Mouse (Mus musculus) MEL-GATA-1-ER (cell line): ENCODE results near the gene Fignl2.

Source experiments
- DNase-seq: peaks from one replicate; pipeline ENCODE4 v3.0.0-alpha.2; 2012; ENCODE audit warnings: low read depth; ENCODE audit errors: extremely low read depth

Fignl2 gene

GRCm38 (mm10) chr15:101039651-101040050, 38.7 kb downstream of the Fignl2 start:
- DNase-seq = no peak

GRCm38 (mm10) chr15:101028960-101029359, 49.4 kb downstream of the Fignl2 start:
- DNase-seq = no peak

- DNase-seq = peak; percentile 47
These were observed 67.0 kb downstream of the Fignl2 start for GRCm38 (mm10) chr15:101011352-101011751.

- DNase-seq = no peak
These were observed 69.9 kb downstream of the Fignl2 start for GRCm38 (mm10) chr15:101008386-101009010.

GRCm38 (mm10) chr15:101007236-101007635, 71.1 kb downstream of the Fignl2 start:
- no peak for DNase-seq

- peak; percentile 53 for DNase-seq
These were observed 71.9 kb downstream of the Fignl2 start for GRCm38 (mm10) chr15:101006251-101007040.

- no peak for DNase-seq
These were observed 72.7 kb downstream of the Fignl2 start for GRCm38 (mm10) chr15:101005717-101006116.

DNA sequence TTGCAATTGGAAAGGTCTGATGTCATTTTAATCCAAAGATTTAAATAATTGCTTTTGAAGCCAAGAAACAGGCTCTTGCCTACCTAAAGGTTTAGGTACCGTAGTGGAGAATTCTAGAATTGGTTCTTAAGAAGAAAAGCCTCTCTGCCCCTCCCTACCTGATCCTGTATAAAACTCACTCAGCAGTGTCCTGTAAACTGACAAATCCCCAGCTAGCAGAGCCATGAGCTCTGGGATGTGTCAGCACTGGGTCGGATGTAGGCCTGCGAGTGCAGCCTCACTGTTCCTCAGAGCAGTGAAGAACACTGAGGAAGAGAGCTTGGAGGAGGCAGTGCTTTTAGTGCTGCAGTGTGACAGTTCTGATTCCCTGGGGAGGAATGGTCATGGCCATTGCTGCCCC, 73.8 kb downstream of the Fignl2 start:
- DNase-seq = no peak

- DNase-seq = no peak
These were observed 75.9 kb downstream of the Fignl2 start for GRCm38 (mm10) chr15:101002466-101002865.

GRCm38 (mm10) chr15:101001685-101002084, 76.7 kb downstream of the Fignl2 start:
- DNase-seq = no peak
